Comparison of ENCODE assay signal across 8 mouse cellular contexts in genomic region chr8:119412735-119413498, GRCm38 (mm10). TPM values are rescaled to one million over a fixed set of nuclear protein-coding genes. Genes with fewer than 3 reads are reported as not detected.
A peak's percentile ranks its signal among the peaks of the same experiment; 100 is the strongest.
DNase-seq lines count a peak whose midpoint lies in the region; ATAC-seq and TF ChIP-seq lines count a peak whose summit lies in the region.

No protein-coding gene starts in this region.

- TF ChIP-seq EP300 in ES-Bruce4 (IDR thresholded peaks at IDR 0.05; ENCODE audit: insufficient read depth, low read depth, low read length) = no peak

- WGBS in heart, embryonic 14.5 days = 11% methylated on average over 18 of the region's 18 CpGs
- 10% methylated on average over 18 of the region's 18 CpGs for WGBS in liver, embryonic 15.5 days (ENCODE audit: insufficient replicate concordance)
- 9% methylated on average over 18 of the region's 18 CpGs for WGBS in neural tube, embryonic 11.5 days

- H3K4me2 ChIP-seq in heart, embryonic 14.5 days (ENCODE audit: low read length) = peak overlapping the region; percentile 59
- peak overlapping the region; percentile 52 for H3K4me2 ChIP-seq in liver, embryonic 15.5 days
- H3K4me2 ChIP-seq in neural tube, embryonic 11.5 days (ENCODE audit: low read depth) = peak overlapping the region; percentile 27

- no peaks in the 10 kb centered on the region for H3K4me1 ChIP-seq in ES-Bruce4 (ENCODE audit: control insufficient read depth, insufficient read depth, low read length)
- no peaks in the 10 kb centered on the region for H3K4me1 ChIP-seq in brown adipose tissue, adult 24 weeks (ENCODE audit: control insufficient read depth, insufficient read depth, insufficient read length, low read length)
- peaks cover 4 to 5% of the 10 kb centered on the region in 2 experiments; a peak in 1 of 4 replicates for H3K4me1 ChIP-seq in heart, embryonic 14.5 days (ENCODE audit: control insufficient read depth in 2 of 2, insufficient read depth in 2 of 2, low read length in 2 of 2)
- H3K4me1 ChIP-seq in liver, embryonic 15.5 days (replicated peaks) = peaks cover 5% of the 10 kb centered on the region; the same call in 1 of the 2 replicates
- H3K4me1 ChIP-seq in neural tube, embryonic 11.5 days (ENCODE audit: control insufficient read depth, insufficient read depth, low read length) = peaks cover 4% of the 10 kb centered on the region; the same call in 1 of the 2 replicates
- peaks cover 4% of the 10 kb centered on the region for H3K4me1 ChIP-seq in testis, adult 2 months (ENCODE audit: control insufficient read depth, insufficient read depth, low read length)

- peak; percentile 96 for TF ChIP-seq CTCF in ES-Bruce4 (IDR thresholded peaks at IDR 0.05; ENCODE audit: low read depth, low read length)
- TF ChIP-seq CTCF in testis, adult 2 months (IDR thresholded peaks at IDR 0.05; ENCODE audit: control insufficient read depth, insufficient read depth, insufficient replicate concordance, low read depth, low read length) = peak; percentile 98

- H3K36me3 ChIP-seq in ES-Bruce4 (ENCODE audit: control insufficient read depth, insufficient read depth, low read length, poor library complexity, severe bottlenecking) = no peaks in the 10 kb centered on the region
- peaks cover 39% of the 10 kb centered on the region for H3K36me3 ChIP-seq in heart, embryonic 14.5 days (ENCODE audit: control insufficient read depth, insufficient read depth, low read length)
- H3K36me3 ChIP-seq in liver, embryonic 15.5 days (replicated peaks) = peaks cover 22% of the 10 kb centered on the region
- no peaks in the 10 kb centered on the region for H3K36me3 ChIP-seq in neural tube, embryonic 11.5 days (ENCODE audit: control insufficient read depth, insufficient read depth, low read length)
- H3K36me3 ChIP-seq in testis, adult 2 months (ENCODE audit: control insufficient read depth, insufficient read depth, low read length) = no peaks in the 10 kb centered on the region; the same call in none of the 2 replicates

- TF ChIP-seq POLR2A in ES-Bruce4 (IDR thresholded peaks at IDR 0.05; ENCODE audit: insufficient read depth, low read length) = no peak
- no peak for TF ChIP-seq POLR2A in testis, adult 2 months (IDR thresholded peaks at IDR 0.05; ENCODE audit: control insufficient read depth, low read depth, low read length)

- no peaks in the 10 kb centered on the region for H3K9me3 ChIP-seq in ES-Bruce4 (replicated peaks; ENCODE audit: control insufficient read depth, insufficient read depth, low read length, poor library complexity, severe bottlenecking)
- H3K9me3 ChIP-seq in heart, embryonic 14.5 days (ENCODE audit: control insufficient read depth, low read length) = no peaks in the 10 kb centered on the region
- H3K9me3 ChIP-seq in liver, embryonic 15.5 days (replicated peaks) = no peaks in the 10 kb centered on the region
- H3K9me3 ChIP-seq in neural tube, embryonic 11.5 days (ENCODE audit: control insufficient read depth, low read length) = no peaks in the 10 kb centered on the region

- H3K4me3 ChIP-seq in ES-Bruce4 (ENCODE audit: low read depth, low read length) = no peak overlapping the region
- H3K4me3 ChIP-seq in brown adipose tissue, adult 24 weeks (ENCODE audit: insufficient read depth, low read depth, low read length) = peak overlapping the region; percentile 24; the same call in 1 of the 2 replicates
- H3K4me3 ChIP-seq in heart, embryonic 14.5 days (ENCODE audit: control insufficient read depth in 1 of 2, insufficient read depth in 1 of 2, low read depth in 1 of 2, low read length in 2 of 2) = peak overlapping the region; percentile 22 to 33
- 0 out of 2 replicates have a peak overlapping the region, but pooled peaks have one; percentile 7 for H3K4me3 ChIP-seq in liver, embryonic 15.5 days (replicated peaks)
- H3K4me3 ChIP-seq in neural tube, embryonic 11.5 days (ENCODE audit: low read depth, low read length) = no peak overlapping the region
- no peak overlapping the region for H3K4me3 ChIP-seq in testis, adult 2 months (ENCODE audit: control insufficient read depth, low read depth, low read length)

- H3K27me3 ChIP-seq in ES-Bruce4 (ENCODE audit: control insufficient read depth, insufficient read depth, low read length, poor library complexity, severe bottlenecking) = no peaks in the 10 kb centered on the region
- peaks cover 12% of the 10 kb centered on the region for H3K27me3 ChIP-seq in heart, embryonic 14.5 days (ENCODE audit: control insufficient read depth, insufficient read depth, low read length)
- no peaks in the 10 kb centered on the region for H3K27me3 ChIP-seq in liver, embryonic 15.5 days
- no peaks in the 10 kb centered on the region for H3K27me3 ChIP-seq in neural tube, embryonic 11.5 days (ENCODE audit: control insufficient read depth, insufficient read depth, low read length)
- no peaks in the 10 kb centered on the region for H3K27me3 ChIP-seq in testis, adult 2 months (ENCODE audit: control insufficient read depth, insufficient read depth, low read length)

- no peak overlapping the region for H3K27ac ChIP-seq in ES-Bruce4 (ENCODE audit: insufficient read depth, low read length)
- H3K27ac ChIP-seq in brown adipose tissue, adult 24 weeks (replicated peaks; ENCODE audit: low read depth, low read length) = no peak overlapping the region
- no peak overlapping the region for H3K27ac ChIP-seq in heart, embryonic 14.5 days (replicated peaks in 1 of 2; ENCODE audit: control insufficient read depth in 1 of 2, insufficient read depth in 1 of 2, low read depth in 2 of 2, low read length in 2 of 2)
- no peak overlapping the region for H3K27ac ChIP-seq in liver, embryonic 15.5 days (replicated peaks)
- no peak overlapping the region for H3K27ac ChIP-seq in neural tube, embryonic 11.5 days (ENCODE audit: low read depth, low read length)
- H3K27ac ChIP-seq in testis, adult 2 months (ENCODE audit: control insufficient read depth, insufficient read depth, low read depth, low read length) = no peak overlapping the region

- ATAC-seq in erythroid progenitor cell, adult 5-6 weeks (replicated peaks; ENCODE audit: low FRiP score, poor library complexity, severe bottlenecking) = peak; percentile 72
- peak; percentile 60 for ATAC-seq in heart, embryonic 14.5 days (ENCODE audit: insufficient number of reproducible peaks, insufficient read depth, low FRiP score, low read depth)
- peak; percentile 25; the same call in 1 of the 2 replicates for ATAC-seq in liver, embryonic 15.5 days (ENCODE audit: insufficient read depth)
- ATAC-seq in neural tube, embryonic 11.5 days (ENCODE audit: insufficient read depth, low FRiP score, low TSS enrichment) = peak; percentile 58

- DNase-seq in kidney, postnatal 14 days = peak; percentile 80
- DNase-seq in neural tube, embryonic 11.5 days (ENCODE audit: low spot score) = peak; percentile 83

- H3K9ac ChIP-seq in ES-Bruce4 (ENCODE audit: low read depth, poor library complexity, severe bottlenecking) = no peak overlapping the region
- peak overlapping the region; percentile 46 for H3K9ac ChIP-seq in heart, embryonic 14.5 days (ENCODE audit: low read length)
- no peak overlapping the region; the same call in 1 of the 2 replicates for H3K9ac ChIP-seq in liver, embryonic 15.5 days
- peak overlapping the region; percentile 37 for H3K9ac ChIP-seq in neural tube, embryonic 11.5 days (ENCODE audit: low read length)

RNA-seq across cellular contexts. Expression of gene Mlycd, which starts 18.2 kb away (rescaled TPM):
- polyA plus RNA-seq in ES-Bruce4 (2011; ENCODE audit: insufficient read depth, insufficient read length, low read depth, missing spikeins) = 6.9 and 7.4 TPM in 2 replicates
- 72.3 and 74.2 TPM in 2 replicates for polyA plus RNA-seq in brown adipose tissue, adult 24 weeks (2012; ENCODE audit: insufficient read depth, insufficient read length, missing spikeins)
- 3.6 and 3.8 TPM in 2 replicates for total RNA-seq in erythroid progenitor cell, adult 5-6 weeks (2015; ENCODE audit: low replicate concordance)
- 0.64 and 1.6 TPM in 2 replicates for total RNA-seq in erythroid progenitor cell, adult 5-6 weeks (2017; ENCODE audit: low replicate concordance)
- 25.0 and 25.4 TPM in 2 replicates for polyA plus RNA-seq in heart, embryonic 14.5 days (2014; fragmentation: Nextera tagmentation; extraction: Ambion mirVana)
- polyA plus RNA-seq in liver, embryonic 15.5 days (2015; fragmentation: Nextera tagmentation; extraction: Ambion mirVana) = 11.5 and 12.4 TPM in 2 replicates
- polyA plus RNA-seq in neural tube, embryonic 11.5 days (2014; fragmentation: Nextera tagmentation; extraction: Ambion mirVana) = 9.7 and 11.5 TPM in 2 replicates
- polyA plus RNA-seq in testis, adult 2 months (2012; rRNA removed) = 5.3 and 5.4 TPM in 2 replicates

RNA-seq across cellular contexts. Expression of gene Osgin1, which starts 21.0 kb away (rescaled TPM):
- polyA plus RNA-seq in ES-Bruce4 (2011; ENCODE audit: insufficient read depth, insufficient read length, low read depth, missing spikeins) = not detected in 2 replicates
- polyA plus RNA-seq in brown adipose tissue, adult 24 weeks (2012; ENCODE audit: insufficient read depth, insufficient read length, missing spikeins) = 1.9 and 2.2 TPM in 2 replicates
- total RNA-seq in erythroid progenitor cell, adult 5-6 weeks (2015; ENCODE audit: low replicate concordance) = not detected in 2 replicates
- total RNA-seq in erythroid progenitor cell, adult 5-6 weeks (2017; ENCODE audit: low replicate concordance) = not detected in 2 replicates
- 0.47 and 0.66 TPM in 2 replicates for polyA plus RNA-seq in heart, embryonic 14.5 days (2014; fragmentation: Nextera tagmentation; extraction: Ambion mirVana)
- 41.2 and 49.7 TPM in 2 replicates for polyA plus RNA-seq in liver, embryonic 15.5 days (2015; fragmentation: Nextera tagmentation; extraction: Ambion mirVana)
- polyA plus RNA-seq in neural tube, embryonic 11.5 days (2014; fragmentation: Nextera tagmentation; extraction: Ambion mirVana) = 0.27 and 0.76 TPM in 2 replicates
- 437 and 440 TPM in 2 replicates for polyA plus RNA-seq in testis, adult 2 months (2012; rRNA removed)

RNA-seq across cellular contexts. Expression of gene Necab2, which starts 33.6 kb away (rescaled TPM):
- polyA plus RNA-seq in ES-Bruce4 (2011; ENCODE audit: insufficient read depth, insufficient read length, low read depth, missing spikeins) = 3.8 and 4.3 TPM in 2 replicates
- polyA plus RNA-seq in brown adipose tissue, adult 24 weeks (2012; ENCODE audit: insufficient read depth, insufficient read length, missing spikeins) = not detected in 2 replicates
- not detected in 2 replicates for total RNA-seq in erythroid progenitor cell, adult 5-6 weeks (2015; ENCODE audit: low replicate concordance)
- not detected in 2 replicates for total RNA-seq in erythroid progenitor cell, adult 5-6 weeks (2017; ENCODE audit: low replicate concordance)
- polyA plus RNA-seq in heart, embryonic 14.5 days (2014; fragmentation: Nextera tagmentation; extraction: Ambion mirVana) = 0.27 TPM in 1 of 2 replicates, not detected in the other
- not detected in 2 replicates for polyA plus RNA-seq in liver, embryonic 15.5 days (2015; fragmentation: Nextera tagmentation; extraction: Ambion mirVana)
- polyA plus RNA-seq in neural tube, embryonic 11.5 days (2014; fragmentation: Nextera tagmentation; extraction: Ambion mirVana) = 11.5 and 11.8 TPM in 2 replicates
- 14.8 and 16.0 TPM in 2 replicates for polyA plus RNA-seq in testis, adult 2 months (2012; rRNA removed)

Comparison
In these comparisons a context has a peak if more than half of its experiments do, and no peak if none do; other contexts are left out.
1. H3K4me3 ChIP-seq: peak in brown adipose tissue, adult 24 weeks (single experiment), heart, embryonic 14.5 days (2 of 2) and liver, embryonic 15.5 days (single experiment); none in ES-Bruce4 (single experiment), neural tube, embryonic 11.5 days (single experiment) and testis, adult 2 months (single experiment).
2. H3K9ac ChIP-seq: peak in heart, embryonic 14.5 days (single experiment) and neural tube, embryonic 11.5 days (single experiment); none in ES-Bruce4 (single experiment) and liver, embryonic 15.5 days (single experiment).
3. RNA of gene Osgin1, which starts 21.0 kb away (polyA plus RNA-seq): 437 to 440 TPM in testis, adult 2 months and 41.2 to 49.7 TPM in liver, embryonic 15.5 days; 1.9 to 2.2 TPM in brown adipose tissue, adult 24 weeks, 0.47 to 0.66 TPM in heart, embryonic 14.5 days, 0.27 to 0.76 TPM in neural tube, embryonic 11.5 days and not detected in ES-Bruce4; every median in the first group is over 10 times any median in the second.
4. Peak in every context shown above with its lines, with median percentiles within 50 percentile points of each other: ATAC-seq and H3K4me2 ChIP-seq.